Mouse (Mus musculus) stomach, postnatal 0 days (tissue): ENCODE measurements around the gene Arl13b. TPM values are rescaled to one million over a fixed set of nuclear protein-coding genes. Genes with fewer than 3 reads are reported as not detected.
A peak's percentile ranks its signal among the peaks of the same experiment; 100 is the strongest.

Source experiments
- ATAC-seq: fragments of 200-750 bp; cut with Nextera tagmentation; 2 replicates; pipeline ENCODE4 v1.8.0; 2017; ENCODE audit not compliant: low FRiP score, low TSS enrichment
- DNase-seq: peaks from one replicate; pipeline ENCODE4 v3.0.0-alpha.2; 2016; ENCODE audit warnings: low spot score
- H3K27ac ChIP-seq: fragments of 300-500 bp; sonication (generic); replicated peaks from 2 replicates; pipeline ENCODE4 v1.5.1; 2014; ENCODE audit warnings: mild to moderate bottlenecking, control low read depth
- H3K27me3 ChIP-seq: fragments of 300-500 bp; sonication (generic); 2 replicates; pipeline ENCODE4 v1.6.1; 2014; ENCODE audit warnings: low read length; ENCODE audit not compliant: control insufficient read depth, insufficient read depth
- H3K36me3 ChIP-seq: fragments of 300-500 bp; sonication (generic); 2 replicates; pipeline ENCODE4 v1.6.1; 2014; ENCODE audit warnings: low read length, mixed read lengths; ENCODE audit not compliant: control insufficient read depth, insufficient read depth
- H3K4me1 ChIP-seq: fragments of 300-500 bp; sonication (generic); replicated peaks from 2 replicates; pipeline ENCODE4 v1.6.1; 2014; ENCODE audit warnings: antibody characterized with exemption; ENCODE audit not compliant: control insufficient read depth, insufficient read depth
- H3K4me2 ChIP-seq: fragments of 300-500 bp; sonication (generic); replicated peaks from 2 replicates; pipeline ENCODE4 v1.6.1; 2014; ENCODE audit warnings: low read depth, mild to moderate bottlenecking, control low read depth, moderate library complexity
- H3K4me3 ChIP-seq: fragments of 300-500 bp; sonication (generic); 2 replicates; pipeline ENCODE4 v1.5.1; 2014; ENCODE audit warnings: low read depth, low read length, control low read depth
- H3K9ac ChIP-seq: fragments of 300-500 bp; sonication (generic); 2 replicates; pipeline ENCODE4 v1.6.1; 2014; ENCODE audit warnings: mild to moderate bottlenecking, low read length, control low read depth, mixed read lengths
- H3K9me3 ChIP-seq: fragments of 300-500 bp; sonication (generic); 2 replicates; pipeline ENCODE4 v1.6.1; 2016; ENCODE audit warnings: low read length; ENCODE audit not compliant: control insufficient read depth
- CTCF ChIP-seq: IDR thresholded peaks from 2 replicates; pipeline ENCODE4 v1.5.1; 2016; ENCODE audit warnings: antibody characterized with exemption, low read depth, mild to moderate bottlenecking, moderate library complexity
- EP300 ChIP-seq: optimal IDR thresholded peaks from 2 replicates; pipeline ENCODE3; 2016; ENCODE audit warnings: antibody characterized with exemption
- WGBS: fragments of 180-500 bp; shearing (Covaris S2); extraction: QIAGEN DNeasy Blood & Tissue Kit; methylation state at CpG from one replicate; pipeline ENCODE4 v1.1.7; 2014; 5-methylcytosine and 5-hydroxymethylcytosine counted together
- microRNA-seq: library from miRNA; unstranded; fragments of <30 nt; microRNA quantifications from one replicate; pipeline ENCODE4, GENCODE M21; 2016
- polyA plus RNA-seq: library from polyadenylated mRNA; unstranded; fragments of >200 nt; fragmentation: Nextera tagmentation; extraction: Ambion mirVana; gene quantifications from 2 replicates; pipeline ENCODE4 v1.2.1, GENCODE M21; 2015

Gene Arl13b
- polyA plus RNA-seq, 1 experiment from 2014 or later, result 12.1 TPM

- DNase-seq, result no peak
- TF ChIP-seq CTCF (no peak), EP300 (no peak)
- no peaks in the 10 kb centered on the region for H3K36me3 ChIP-seq
- no peak overlapping the region for H3K9ac ChIP-seq
- no peak overlapping the region for H3K4me3 ChIP-seq
- no peaks in the 10 kb centered on the region for H3K27me3 ChIP-seq
- no peak overlapping the region for H3K27ac ChIP-seq
- peak; percentile 77; the same call in 1 of the 2 replicates for ATAC-seq
- WGBS, result 84% methylated on average over 6 of the region's 6 CpGs
- H3K9me3 ChIP-seq, result no peaks in the 10 kb centered on the region
- no peak overlapping the region for H3K4me2 ChIP-seq
- no peaks in the 10 kb centered on the region for H3K4me1 ChIP-seq
These were observed 91.5 kb downstream of the Arl13b start for GRCm38 (mm10) chr16:62755307-62755706.

GRCm38 (mm10) chr16:62753597-62753996, 93.2 kb downstream of the Arl13b start:
- no peaks in the 10 kb centered on the region for H3K9me3 ChIP-seq
- no peak overlapping the region for H3K4me3 ChIP-seq
- no peaks in the 10 kb centered on the region for H3K36me3 ChIP-seq
- DNase-seq, result no peak
- H3K27ac ChIP-seq, result no peak overlapping the region
- no peak for TF ChIP-seq EP300
- no peaks in the 10 kb centered on the region for H3K4me1 ChIP-seq
- no peaks in the 10 kb centered on the region for H3K27me3 ChIP-seq
- no peak for ATAC-seq
- 71% methylated on average over 1 of the region's 1 CpGs for WGBS
- H3K9ac ChIP-seq, result no peak overlapping the region
- no peak overlapping the region for H3K4me2 ChIP-seq

DNA sequence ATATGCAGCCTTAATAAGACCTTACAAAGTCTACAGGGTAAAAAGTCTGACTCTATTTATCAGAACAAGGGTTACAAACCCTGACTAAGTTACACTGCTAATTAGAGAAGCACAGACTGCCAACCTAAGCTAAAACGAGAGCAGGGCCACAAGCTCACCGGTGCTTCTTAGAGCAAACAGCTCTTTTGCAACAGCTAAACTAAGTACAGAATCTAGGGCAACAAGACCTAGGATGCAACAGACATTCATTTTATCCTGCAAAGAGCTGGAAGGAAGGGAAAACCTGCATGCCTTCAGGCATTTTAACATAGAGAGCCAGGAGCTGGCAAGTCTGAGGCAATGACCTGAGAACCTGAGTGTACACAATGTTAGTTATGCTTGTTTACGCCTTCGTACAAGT, 93.8 kb downstream of the Arl13b start:
- H3K27ac ChIP-seq, result no peak overlapping the region
- 75% methylated on average over 4 of the region's 4 CpGs for WGBS
- H3K4me2 ChIP-seq, result no peak overlapping the region
- H3K4me1 ChIP-seq, result no peaks in the 10 kb centered on the region
- H3K9me3 ChIP-seq, result no peaks in the 10 kb centered on the region
- no peak overlapping the region for H3K9ac ChIP-seq
- H3K4me3 ChIP-seq, result no peak overlapping the region
- DNase-seq (no peak), ATAC-seq (no peak)
- no peaks in the 10 kb centered on the region for H3K36me3 ChIP-seq
- no peaks in the 10 kb centered on the region for H3K27me3 ChIP-seq
- TF ChIP-seq EP300 (no peak), CTCF (no peak)

GRCm38 (mm10) chr16:62745875-62746274, 101.0 kb downstream of the Arl13b start:
- no peak for ATAC-seq
- 62% methylated on average over 2 of the region's 2 CpGs for WGBS
- Histone ChIP-seq H3K9me3 (no peaks in the 10 kb centered on the region), H3K36me3 (no peaks in the 10 kb centered on the region), H3K4me3 (no peak overlapping the region), H3K9ac (no peak overlapping the region), H3K27me3 (no peaks in the 10 kb centered on the region), H3K4me1 (no peaks in the 10 kb centered on the region), H3K27ac (no peak overlapping the region), H3K4me2 (no peak overlapping the region)
- DNase-seq, result no peak
- TF ChIP-seq CTCF, result peak; percentile 33; the same call in 1 of the 2 replicates
- no peak for TF ChIP-seq EP300

Small RNA genes lying within 50 kb of the gene (microRNA-seq; reads per million reads assigned to microRNA genes)
- not detected for gene Gm25986

Other genes starting within 250 kb of the Arl13b start
- 4.8 and 5.7 TPM in 2 replicates for gene Nsun3, start 60.2 kb downstream of the Arl13b start, polyA plus RNA-seq
- 12.9 and 14.1 TPM in 2 replicates for gene Stx19, start 32.4 kb downstream of the Arl13b start, polyA plus RNA-seq
- gene Pros1, start 7.3 kb upstream of the Arl13b start, polyA plus RNA-seq, result 24.9 and 26.6 TPM in 2 replicates